Mouse (Mus musculus): ENCODE results near the gene Zbtb46. TPM values are rescaled to one million over a fixed set of nuclear protein-coding genes. Genes with fewer than 3 reads are reported as not detected.

The Zbtb46 gene
- polyA plus RNA-seq, 1 experiment from 2014 or later, result 22.3 TPM

- no peak for ATAC-seq (ENCODE audit: low FRiP score)
- Histone ChIP-seq H3K27ac (no peak overlapping the region), H3K9me3 (replicated peaks) (no peaks in the 10 kb centered on the region), H3K36me3 (peaks cover 41% of the 10 kb centered on the region), H3K4me3 (no peak overlapping the region), H3K4me1 (no peaks in the 10 kb centered on the region), H3K27me3 (no peaks in the 10 kb centered on the region), H3K9ac (no peak overlapping the region), H3K4me2 (replicated peaks) (no peak overlapping the region)
- WGBS, result 91% methylated on average over 2 of the region's 2 CpGs
Observed at GRCm38 (mm10) chr2:181377230-181377629, 82.0 kb downstream of the Zbtb46 start.

GRCm38 (mm10) chr2:181375787-181376186, 83.4 kb downstream of the Zbtb46 start:
- Histone ChIP-seq H3K9me3 (replicated peaks) (no peaks in the 10 kb centered on the region), H3K27ac (no peak overlapping the region), H3K4me2 (replicated peaks) (no peak overlapping the region), H3K4me1 (no peaks in the 10 kb centered on the region), H3K36me3 (peaks cover 27% of the 10 kb centered on the region), H3K9ac (no peak overlapping the region), H3K4me3 (no peak overlapping the region), H3K27me3 (no peaks in the 10 kb centered on the region)
- ATAC-seq (ENCODE audit: low FRiP score), result no peak
- 92% methylated on average over 2 of the region's 2 CpGs for WGBS

GRCm38 (mm10) chr2:181370001-181370400, 89.2 kb downstream of the Zbtb46 start:
- Histone ChIP-seq H3K4me3 (no peak overlapping the region), H3K27me3 (no peaks in the 10 kb centered on the region), H3K27ac (no peak overlapping the region), H3K9me3 (replicated peaks) (no peaks in the 10 kb centered on the region), H3K4me1 (peaks cover 28% of the 10 kb centered on the region), H3K36me3 (peaks cover 18% of the 10 kb centered on the region), H3K4me2 (replicated peaks) (no peak overlapping the region), H3K9ac (no peak overlapping the region)
- no peak for ATAC-seq (ENCODE audit: low FRiP score)
- WGBS, result 94% methylated on average over 5 of the region's 5 CpGs

GRCm38 (mm10) chr2:181365655-181366075, 93.6 kb downstream of the Zbtb46 start:
- H3K9ac ChIP-seq, result peak overlapping the region; percentile 92
- ATAC-seq (ENCODE audit: low FRiP score), result peak; percentile 62
- peak overlapping the region; percentile 92 for H3K27ac ChIP-seq
- peak overlapping the region; percentile 96 for H3K4me2 ChIP-seq (replicated peaks)
- H3K36me3 ChIP-seq, result peaks cover 43% of the 10 kb centered on the region
- no peaks in the 10 kb centered on the region for H3K27me3 ChIP-seq
- H3K4me1 ChIP-seq, result peaks cover 35% of the 10 kb centered on the region
- H3K9me3 ChIP-seq (replicated peaks), result no peaks in the 10 kb centered on the region
- WGBS, result under 1% methylated on average over 20 of the region's 20 CpGs
- H3K4me3 ChIP-seq, result peak overlapping the region; percentile 78

GRCm38 (mm10) chr2:181364860-181365596, 94.2 kb downstream of the Zbtb46 start, which contains the start of the genes Zgpat and Arfrp1:
TSS of gene Zgpat (plus strand) at chr2:181364928.
TSS of gene Arfrp1 (minus strand) at chr2:181365404.
- H3K9ac ChIP-seq, result peak within 1 kb of the TSS; percentile 92
- peak; percentile 85 for ATAC-seq (ENCODE audit: low FRiP score)
- H3K4me3 ChIP-seq, result peak within 1 kb of the TSS; percentile 78
- H3K4me2 ChIP-seq (replicated peaks), result peak within 1 kb of the TSS; percentile 96
- peaks cover 35% of the 10 kb centered on the region for H3K4me1 ChIP-seq
- no peaks in the 10 kb centered on the region for H3K9me3 ChIP-seq (replicated peaks)
- peak within 1 kb of the TSS; percentile 92 for H3K27ac ChIP-seq
- no peaks in the 10 kb centered on the region for H3K27me3 ChIP-seq
- WGBS, result under 1% methylated on average over 68 of the region's 71 CpGs
- H3K36me3 ChIP-seq, result peaks cover 43% of the 10 kb centered on the region

- H3K4me1 ChIP-seq, result peaks cover 35% of the 10 kb centered on the region
- H3K4me3 ChIP-seq, result peak overlapping the region; percentile 78
- H3K27me3 ChIP-seq, result no peaks in the 10 kb centered on the region
- 11% methylated on average over 14 of the region's 14 CpGs for WGBS
- peak overlapping the region; percentile 92 for H3K9ac ChIP-seq
- no peaks in the 10 kb centered on the region for H3K9me3 ChIP-seq (replicated peaks)
- peak overlapping the region; percentile 96 for H3K4me2 ChIP-seq (replicated peaks)
- peak overlapping the region; percentile 92 for H3K27ac ChIP-seq
- no peak for ATAC-seq (ENCODE audit: low FRiP score)
- peaks cover 43% of the 10 kb centered on the region for H3K36me3 ChIP-seq
Observed at GRCm38 (mm10) chr2:181364487-181364859, 94.8 kb downstream of the Zbtb46 start.

- Histone ChIP-seq H3K9ac (peak overlapping the region; percentile 92; the same call in 1 of the 2 replicates), H3K27ac (no peak overlapping the region), H3K4me1 (peaks cover 35% of the 10 kb centered on the region), H3K9me3 (replicated peaks) (no peaks in the 10 kb centered on the region), H3K4me2 (replicated peaks) (peak overlapping the region; percentile 96), H3K4me3 (peak overlapping the region; percentile 78), H3K27me3 (no peaks in the 10 kb centered on the region), H3K36me3 (peaks cover 44% of the 10 kb centered on the region)
- WGBS, result 85% methylated on average over 3 of the region's 3 CpGs
- ATAC-seq (ENCODE audit: low FRiP score), result no peak
Observed at GRCm38 (mm10) chr2:181363946-181364345, 95.3 kb downstream of the Zbtb46 start.

- H3K27ac ChIP-seq, result no peak overlapping the region
- H3K4me3 ChIP-seq, result no peak overlapping the region
- 81% methylated on average over 3 of the region's 3 CpGs for WGBS
- H3K9me3 ChIP-seq (replicated peaks), result no peaks in the 10 kb centered on the region
- H3K4me1 ChIP-seq, result no peaks in the 10 kb centered on the region
- peaks cover 97% of the 10 kb centered on the region for H3K36me3 ChIP-seq
- no peaks in the 10 kb centered on the region for H3K27me3 ChIP-seq
- no peak for ATAC-seq (ENCODE audit: low FRiP score)
- H3K9ac ChIP-seq, result no peak overlapping the region
- H3K4me2 ChIP-seq (replicated peaks), result no peak overlapping the region
Observed at GRCm38 (mm10) chr2:181356780-181357179, 102.4 kb downstream of the Zbtb46 start.

- H3K36me3 ChIP-seq, result peaks cover 75% of the 10 kb centered on the region
- H3K9me3 ChIP-seq (replicated peaks), result no peaks in the 10 kb centered on the region
- H3K4me1 ChIP-seq, result no peaks in the 10 kb centered on the region
- no peak overlapping the region for H3K4me3 ChIP-seq
- 96% methylated on average over 6 of the region's 6 CpGs for WGBS
- H3K27me3 ChIP-seq, result no peaks in the 10 kb centered on the region
- ATAC-seq (ENCODE audit: low FRiP score), result no peak
- no peak overlapping the region for H3K9ac ChIP-seq
- H3K27ac ChIP-seq, result no peak overlapping the region
- H3K4me2 ChIP-seq (replicated peaks), result no peak overlapping the region
Observed at GRCm38 (mm10) chr2:181342766-181343165, 116.5 kb downstream of the Zbtb46 start.

GRCm38 (mm10) chr2:181340426-181340825, 118.8 kb downstream of the Zbtb46 start:
- Histone ChIP-seq H3K4me2 (replicated peaks) (no peak overlapping the region), H3K27me3 (no peaks in the 10 kb centered on the region), H3K4me1 (no peaks in the 10 kb centered on the region), H3K9me3 (replicated peaks) (no peaks in the 10 kb centered on the region), H3K36me3 (peaks cover 76% of the 10 kb centered on the region), H3K27ac (no peak overlapping the region), H3K9ac (no peak overlapping the region), H3K4me3 (no peak overlapping the region)
- 86% methylated on average over 4 of the region's 4 CpGs for WGBS
- no peak for ATAC-seq (ENCODE audit: low FRiP score)

Other genes with a start within 250 kb of the Zbtb46 start
- gene Srms, start 246.2 kb downstream of the Zbtb46 start, polyA plus RNA-seq (2016; fragmentation: Nextera tagmentation; extraction: Ambion mirVana), result 0.08 TPM in 1 of 2 replicates, not detected in the other
- 0.15 TPM in 1 of 2 replicates, not detected in the other for gene Fndc11, start 239.4 kb downstream of the Zbtb46 start, polyA plus RNA-seq (2016; fragmentation: Nextera tagmentation; extraction: Ambion mirVana)
- gene Helz2, start 217.4 kb downstream of the Zbtb46 start, polyA plus RNA-seq (2016; fragmentation: Nextera tagmentation; extraction: Ambion mirVana), result 0.81 and 0.87 TPM in 2 replicates
- 21.9 and 22.5 TPM in 2 replicates for gene Gmeb2, start 171.4 kb downstream of the Zbtb46 start, polyA plus RNA-seq (2016; fragmentation: Nextera tagmentation; extraction: Ambion mirVana)
- gene Stmn3, start 144.9 kb downstream of the Zbtb46 start, polyA plus RNA-seq (2016; fragmentation: Nextera tagmentation; extraction: Ambion mirVana), result 502 and 505 TPM in 2 replicates
- gene Rtel1, start 139.7 kb downstream of the Zbtb46 start, polyA plus RNA-seq (2016; fragmentation: Nextera tagmentation; extraction: Ambion mirVana), result 47.8 and 49.2 TPM in 2 replicates
- 71.7 and 74.7 TPM in 2 replicates for gene Zgpat, start 94.5 kb downstream of the Zbtb46 start, polyA plus RNA-seq (2016; fragmentation: Nextera tagmentation; extraction: Ambion mirVana)
- 68.5 and 76.6 TPM in 2 replicates for gene Arfrp1, start 94.0 kb downstream of the Zbtb46 start, polyA plus RNA-seq (2016; fragmentation: Nextera tagmentation; extraction: Ambion mirVana)
- gene Lime1, start 79.3 kb downstream of the Zbtb46 start, polyA plus RNA-seq (2016; fragmentation: Nextera tagmentation; extraction: Ambion mirVana), result 37.8 and 41.8 TPM in 2 replicates
- 0.12 TPM in 1 of 2 replicates, not detected in the other for gene Abhd16b, start 33.8 kb upstream of the Zbtb46 start, polyA plus RNA-seq (2016; fragmentation: Nextera tagmentation; extraction: Ambion mirVana)
- gene Tpd52l2, start 37.7 kb upstream of the Zbtb46 start, polyA plus RNA-seq (2016; fragmentation: Nextera tagmentation; extraction: Ambion mirVana), result 120 and 121 TPM in 2 replicates
- gene Dnajc5, start 61.1 kb upstream of the Zbtb46 start, polyA plus RNA-seq (2016; fragmentation: Nextera tagmentation; extraction: Ambion mirVana), result 148 and 150 TPM in 2 replicates
- 64.2 and 66.3 TPM in 2 replicates for gene Uckl1, start 125.5 kb upstream of the Zbtb46 start, polyA plus RNA-seq (2016; fragmentation: Nextera tagmentation; extraction: Ambion mirVana)
- gene Prpf6, start 132.4 kb upstream of the Zbtb46 start, polyA plus RNA-seq (2016; fragmentation: Nextera tagmentation; extraction: Ambion mirVana), result 72.0 and 72.4 TPM in 2 replicates
- 91.0 and 97.7 TPM in 2 replicates for gene Zfp512b, start 133.4 kb upstream of the Zbtb46 start, polyA plus RNA-seq (2016; fragmentation: Nextera tagmentation; extraction: Ambion mirVana)
- gene Samd10, start 139.8 kb upstream of the Zbtb46 start, polyA plus RNA-seq (2016; fragmentation: Nextera tagmentation; extraction: Ambion mirVana), result 97.4 and 101 TPM in 2 replicates
- gene Gm29797, start 197.6 kb upstream of the Zbtb46 start, polyA plus RNA-seq (2016; fragmentation: Nextera tagmentation; extraction: Ambion mirVana), result 0.30 and 0.43 TPM in 2 replicates
- 21.4 and 22.0 TPM in 2 replicates for gene Sox18, start 212.2 kb upstream of the Zbtb46 start, polyA plus RNA-seq (2016; fragmentation: Nextera tagmentation; extraction: Ambion mirVana)
- 27.7 and 29.9 TPM in 2 replicates for gene Tcea2, start 220.9 kb upstream of the Zbtb46 start, polyA plus RNA-seq (2016; fragmentation: Nextera tagmentation; extraction: Ambion mirVana)
- gene Rgs19, start 234.6 kb upstream of the Zbtb46 start, polyA plus RNA-seq (2016; fragmentation: Nextera tagmentation; extraction: Ambion mirVana), result 49.4 and 54.4 TPM in 2 replicates
- gene Lkaaear1, start 239.0 kb upstream of the Zbtb46 start, polyA plus RNA-seq (2016; fragmentation: Nextera tagmentation; extraction: Ambion mirVana), result not detected in 2 replicates